Mouse (Mus musculus) activated CD4-positive, CD25-positive, alpha-beta regulatory T cell (primary cell): ENCODE data around the gene Gm20403. TPM values are rescaled to one million over a fixed set of nuclear protein-coding genes. Genes with fewer than 3 reads are reported as not detected.

Source experiments
- polyA plus RNA-seq, 2 experiments: library from polyadenylated mRNA; unstranded; fragments of 100-300 nt; shearing (Covaris generic); gene quantifications; one replicate each; pipeline ENCODE4 v1.2.1; 2017

Gm20403 gene
- 1 to 10 TPM; 5.0 to 6.7 TPM for polyA plus RNA-seq

GRCm38 (mm10) chr12:54986052-54986717, at the start of gene Gm20403:
Gene Gm20403 (minus strand): TSS chr12:54986529.

DNA sequence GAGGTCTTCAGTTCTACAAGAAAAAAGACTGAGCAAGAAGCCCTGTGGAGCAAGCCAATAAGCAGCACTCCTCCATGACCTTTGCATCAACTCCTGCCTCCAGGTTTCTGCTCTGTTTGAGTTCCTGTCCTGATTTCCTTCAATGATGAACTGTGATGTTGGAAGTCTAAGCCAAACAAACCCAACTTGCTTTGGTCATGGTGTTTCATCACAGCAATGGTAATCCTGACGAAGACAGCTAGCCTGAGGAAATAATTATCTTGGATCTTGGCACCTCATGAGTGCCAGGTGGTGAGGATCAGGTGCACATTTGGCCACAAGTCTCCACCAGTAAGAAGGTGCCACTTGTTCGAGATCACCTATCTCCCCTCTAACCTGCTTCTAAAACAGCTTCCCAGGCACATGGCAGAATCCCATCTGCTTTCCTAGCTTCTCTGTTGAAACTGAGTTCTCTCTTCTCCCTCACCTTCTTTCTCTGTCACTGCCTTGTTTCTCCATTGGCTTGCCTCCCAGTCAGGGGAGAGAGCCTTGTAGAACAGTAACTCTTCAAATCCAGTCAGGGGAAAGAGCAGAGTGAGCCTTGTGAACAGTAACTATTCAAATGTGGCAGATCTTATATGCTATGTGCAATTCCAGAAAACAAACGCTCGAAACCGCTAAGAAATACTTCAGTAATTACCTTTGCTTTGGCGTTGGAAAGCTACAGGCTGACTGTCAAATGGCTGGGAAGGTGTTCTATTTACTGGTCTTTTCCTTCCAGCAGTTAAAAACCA, 27.5 kb upstream of the Gm20403 start, which contains the start of gene Baz1a:
TSS of gene Baz1a (minus strand) at position 723 of the 773 bp plus-strand sequence.

Other genes starting within 250 kb of the Gm20403 start
- 100 to 1,000 TPM; 112 to 126 TPM for gene Snx6, start 190.8 kb downstream of the Gm20403 start, polyA plus RNA-seq
- 10 to 100 TPM; 28.5 to 33.8 TPM for gene Cfl2, start 123.7 kb downstream of the Gm20403 start, polyA plus RNA-seq
- 100 to 1,000 TPM; 140 to 152 TPM for gene Baz1a, start 27.8 kb upstream of the Gm20403 start, polyA plus RNA-seq
- 10 to 100 TPM; 11.2 to 24.8 TPM for gene 2700097O09Rik, start 93.6 kb upstream of the Gm20403 start, polyA plus RNA-seq
- 100 to 1,000 TPM; 134 to 148 TPM for gene Srp54a, start 93.7 kb upstream of the Gm20403 start, polyA plus RNA-seq
- gene Fam177a, start 137.9 kb upstream of the Gm20403 start, polyA plus RNA-seq: 10 to 100 TPM; 37.3 to 42.5 TPM
- gene Srp54b, start 168.6 kb upstream of the Gm20403 start, polyA plus RNA-seq: 10 to 100 TPM; 28.8 to 37.8 TPM
- not detected for gene 1700047I17Rik2, start 213.1 kb upstream of the Gm20403 start, polyA plus RNA-seq
- gene Srp54c, start 243.6 kb upstream of the Gm20403 start, polyA plus RNA-seq: 10 to 100 TPM; 74.5 to 76.0 TPM